Mouse (Mus musculus) frontal cortex, adult 2 months (tissue): ENCODE measurements around the gene Adora2b. TPM values are rescaled to one million over a fixed set of nuclear protein-coding genes. Genes with fewer than 3 reads are reported as not detected.
"Not testable (repeated sequence)": the region's sequence is repeated elsewhere in the genome, so short reads cannot be mapped to it uniquely, and the experiment has no call there.

Experiments used
- DNase-seq, 2 experiments: peaks; one replicate each; pipeline ENCODE4 v3.0.0; 2022; ENCODE audit warnings: low spot score in 1 of 2; ENCODE audit errors: extremely low spot score in 1 of 2
- polyA plus RNA-seq: library from polyadenylated mRNA; depleted of rRNA; stranded (reverse); fragments of >200 nt; gene quantifications from 2 replicates; pipeline ENCODE4 v1.2.3, GENCODE M21; 2012

The Adora2b gene
- polyA plus RNA-seq, 1 experiment, result 9.9 TPM

DNA sequence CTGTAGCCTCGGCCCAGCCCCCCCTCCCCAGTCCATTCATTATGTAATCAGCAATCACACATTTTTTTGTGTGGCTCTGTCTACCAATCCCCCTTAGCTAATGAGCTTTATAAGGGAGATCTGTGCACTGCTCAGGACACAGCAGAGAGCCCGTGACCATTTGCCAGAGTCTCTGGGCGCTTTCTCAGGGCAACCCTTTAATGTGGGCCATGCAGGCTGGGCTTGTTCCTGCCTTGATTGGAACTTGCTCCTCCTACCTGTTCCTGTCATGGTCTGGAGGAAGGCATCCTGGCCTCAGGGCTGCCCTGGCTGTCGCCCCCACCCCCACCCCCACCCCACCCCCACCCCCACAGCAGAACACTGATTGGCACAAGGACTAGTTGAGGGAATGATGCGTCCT is 10.4 kb downstream of the Adora2b start:
- DNase-seq, result no peak

DNA sequence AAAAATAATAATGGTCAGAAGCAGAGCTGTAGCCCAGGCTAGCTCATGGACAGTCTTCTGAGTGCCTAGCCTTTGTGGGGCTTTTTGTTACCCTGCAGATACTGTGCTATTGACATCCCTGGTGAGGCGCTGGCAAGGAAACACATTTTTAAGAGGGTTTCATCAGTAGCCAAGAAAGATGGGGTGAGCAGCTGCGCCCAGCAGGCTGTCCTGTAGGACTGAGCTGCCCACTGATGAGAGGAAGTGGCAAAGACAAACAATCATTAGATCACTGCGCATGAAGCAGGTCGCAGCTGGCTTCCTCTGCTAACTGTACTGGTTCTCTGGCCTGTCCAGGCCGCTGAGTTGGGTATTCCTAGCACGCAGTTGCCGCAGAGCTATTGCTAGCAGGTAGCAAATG is 14.8 kb downstream of the Adora2b start:
- no peak for DNase-seq

DNA sequence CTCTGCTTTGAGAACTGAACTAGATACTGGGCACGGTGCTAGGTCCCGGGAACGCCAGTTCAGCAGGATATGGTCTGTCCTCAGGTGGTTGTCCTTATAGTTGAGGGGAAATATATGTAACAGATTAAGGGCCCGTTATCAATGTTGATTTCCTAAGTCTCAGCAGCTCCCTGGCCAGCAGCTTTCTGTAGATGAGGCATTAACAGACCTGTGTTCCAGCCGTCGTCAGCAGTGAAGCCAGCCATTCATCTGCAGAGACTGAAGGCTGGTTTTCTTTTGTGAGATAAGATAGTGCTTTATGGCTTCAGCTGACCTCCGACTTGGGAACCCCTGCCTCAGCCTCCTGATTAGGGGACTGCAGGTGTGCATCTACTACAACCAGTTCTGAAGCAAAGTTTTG is 15.2 kb downstream of the Adora2b start:
- DNase-seq, result no peak

DNA sequence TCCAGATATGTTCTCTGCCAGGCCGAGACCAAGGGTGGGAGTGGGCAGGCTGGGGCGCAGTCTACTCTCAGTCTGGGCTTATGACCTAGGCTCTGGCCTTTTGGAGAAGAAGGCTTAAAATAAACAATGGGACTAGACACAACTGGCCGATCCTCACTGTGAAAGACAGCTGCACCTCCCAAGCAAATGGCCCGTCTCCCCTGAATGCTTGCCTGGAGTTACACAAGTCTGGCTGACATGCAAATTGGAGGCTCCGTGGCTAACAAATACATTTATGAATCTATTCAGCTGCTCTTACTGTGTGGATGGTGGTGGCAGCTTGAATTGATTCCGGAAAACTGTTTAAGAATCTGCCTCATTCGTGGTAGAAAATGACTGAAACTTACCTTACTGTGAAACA is 16.9 kb downstream of the Adora2b start:
- no peak for DNase-seq

DNA sequence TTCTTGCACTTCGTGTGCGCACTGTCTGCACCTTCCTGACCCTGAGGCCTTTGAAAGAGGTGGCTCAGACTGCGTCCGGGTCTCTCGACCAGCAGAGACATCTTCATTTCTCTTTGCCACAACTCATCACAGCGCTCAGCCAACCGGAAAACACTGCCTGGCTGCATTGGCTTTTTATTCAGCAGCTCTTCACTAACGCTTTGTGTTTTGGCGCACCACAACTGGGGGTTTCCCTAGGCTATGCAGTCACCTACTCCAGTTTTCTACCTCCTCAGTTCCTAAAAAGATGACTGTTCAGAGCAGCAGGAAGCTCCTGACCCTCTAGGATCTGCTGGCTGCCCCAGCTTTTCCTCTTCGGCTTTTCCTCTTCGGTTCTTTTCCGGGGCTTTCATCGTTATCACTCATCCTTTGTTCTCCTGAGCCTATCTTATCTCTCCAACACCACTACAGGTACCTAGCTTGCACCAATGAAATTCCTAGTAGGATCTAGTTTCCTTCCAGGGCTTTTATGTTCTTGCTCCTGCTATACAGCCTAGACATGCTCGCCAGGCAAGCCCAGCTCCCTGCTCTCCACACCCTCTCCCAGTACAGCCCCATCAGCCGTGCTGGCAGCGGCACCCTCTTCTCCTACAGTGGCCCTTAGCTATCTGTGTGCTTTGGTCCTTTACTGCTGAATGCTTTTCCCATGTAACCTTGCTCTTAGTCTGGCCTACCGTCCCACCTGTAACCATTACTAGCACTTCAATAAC is 17.9 kb downstream of the Adora2b start:
- DNase-seq, result no peak

DNA sequence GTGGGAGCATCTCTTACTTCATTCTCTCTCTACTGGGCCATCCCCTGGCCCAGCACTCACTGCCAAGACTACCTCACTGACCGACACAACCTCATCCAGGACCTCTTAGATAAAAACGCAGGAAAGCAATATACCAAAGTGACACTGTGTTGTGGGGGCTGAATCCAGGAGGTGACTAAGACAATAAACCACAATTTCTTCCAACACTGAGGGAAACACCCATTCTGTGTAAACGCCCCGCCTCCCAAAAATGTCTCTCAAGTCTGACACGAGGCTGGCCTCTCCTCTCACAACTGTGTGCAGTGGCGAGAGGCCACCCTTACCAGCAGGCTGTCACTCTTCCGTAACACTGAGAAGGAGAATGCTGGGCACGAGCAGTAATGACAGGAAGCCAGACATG is 19.6 kb downstream of the Adora2b start:
- no peak for DNase-seq

DNA sequence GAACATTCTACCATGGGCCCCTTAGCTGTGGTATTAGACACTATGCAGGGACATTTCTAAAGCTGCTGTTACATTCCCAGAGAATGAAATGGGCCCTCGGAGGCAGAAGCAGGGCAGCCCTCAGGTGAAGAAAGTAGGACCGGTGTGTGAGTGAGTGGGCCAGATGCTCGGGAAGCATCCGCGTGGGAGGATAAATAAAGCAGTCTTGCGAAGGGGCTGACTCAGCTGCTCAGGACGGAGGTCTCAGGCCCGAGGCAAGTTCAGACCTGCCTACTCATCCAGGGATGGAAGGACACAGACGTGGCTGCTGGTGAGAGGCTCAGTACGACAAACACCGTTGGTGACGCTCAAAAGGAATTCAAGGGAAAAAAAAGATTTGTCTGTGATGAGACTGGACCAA is 20.3 kb downstream of the Adora2b start:
- DNase-seq, result no peak

DNA sequence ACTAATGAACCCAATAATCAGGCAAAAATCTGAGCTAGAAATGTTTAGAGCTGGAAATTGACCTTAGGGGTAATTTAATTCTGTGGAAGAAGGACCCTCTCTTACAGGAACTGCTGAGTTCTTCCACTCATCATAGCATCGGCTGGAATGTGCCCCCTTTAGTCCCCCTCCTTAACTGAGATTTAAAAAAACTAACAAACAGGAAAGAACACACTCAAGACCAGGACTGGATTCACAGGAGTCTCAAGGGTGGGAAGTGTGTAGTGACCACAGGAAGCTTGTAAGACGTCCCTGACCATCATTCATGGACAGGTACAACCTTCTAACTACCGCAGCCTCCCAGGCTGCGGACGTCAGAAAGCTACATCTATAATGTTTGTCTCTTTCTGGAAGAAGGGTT is 22.1 kb downstream of the Adora2b start:
- no peak for DNase-seq

DNA sequence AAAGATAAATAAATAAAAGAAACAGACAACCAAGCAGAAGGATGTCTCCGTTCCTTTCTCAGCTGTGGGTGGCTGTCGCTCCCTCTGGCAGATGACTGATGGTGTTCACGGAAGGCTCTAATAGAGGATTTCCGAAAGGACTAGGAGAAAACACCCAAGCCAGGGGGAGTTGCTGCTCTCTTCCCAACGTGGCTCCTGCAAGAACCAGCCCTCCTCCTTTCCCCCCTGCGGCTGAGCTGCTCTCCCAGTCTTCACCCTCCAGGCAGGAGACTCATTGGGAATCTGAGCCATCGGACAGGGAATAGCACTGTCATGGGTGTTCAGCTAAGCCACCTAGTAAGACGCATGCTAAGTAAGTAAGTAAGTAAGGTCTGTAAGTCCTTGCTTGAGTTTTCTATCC is 28.3 kb downstream of the Adora2b start:
- DNase-seq, result no peak

DNA sequence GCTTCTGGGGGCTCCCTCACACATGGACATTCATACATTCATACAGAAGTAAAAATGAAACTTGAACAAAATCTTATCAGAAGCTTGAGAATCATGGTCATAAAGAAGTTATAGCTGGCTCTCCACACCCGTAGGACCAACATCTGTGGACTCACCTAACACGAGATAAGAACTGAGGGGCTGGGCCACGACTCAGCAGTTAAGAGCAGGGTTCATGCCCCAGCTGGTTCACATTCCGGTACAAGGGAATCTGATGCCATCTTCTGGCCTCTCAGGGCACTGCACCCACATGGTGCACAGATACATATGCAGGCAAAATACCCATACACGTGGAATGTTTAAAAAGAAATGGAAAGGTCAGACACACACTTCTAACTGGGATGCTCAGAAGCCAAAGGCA is 29.2 kb downstream of the Adora2b start:
- peak in 1 of 2 experiments; percentile 57 for DNase-seq

DNA sequence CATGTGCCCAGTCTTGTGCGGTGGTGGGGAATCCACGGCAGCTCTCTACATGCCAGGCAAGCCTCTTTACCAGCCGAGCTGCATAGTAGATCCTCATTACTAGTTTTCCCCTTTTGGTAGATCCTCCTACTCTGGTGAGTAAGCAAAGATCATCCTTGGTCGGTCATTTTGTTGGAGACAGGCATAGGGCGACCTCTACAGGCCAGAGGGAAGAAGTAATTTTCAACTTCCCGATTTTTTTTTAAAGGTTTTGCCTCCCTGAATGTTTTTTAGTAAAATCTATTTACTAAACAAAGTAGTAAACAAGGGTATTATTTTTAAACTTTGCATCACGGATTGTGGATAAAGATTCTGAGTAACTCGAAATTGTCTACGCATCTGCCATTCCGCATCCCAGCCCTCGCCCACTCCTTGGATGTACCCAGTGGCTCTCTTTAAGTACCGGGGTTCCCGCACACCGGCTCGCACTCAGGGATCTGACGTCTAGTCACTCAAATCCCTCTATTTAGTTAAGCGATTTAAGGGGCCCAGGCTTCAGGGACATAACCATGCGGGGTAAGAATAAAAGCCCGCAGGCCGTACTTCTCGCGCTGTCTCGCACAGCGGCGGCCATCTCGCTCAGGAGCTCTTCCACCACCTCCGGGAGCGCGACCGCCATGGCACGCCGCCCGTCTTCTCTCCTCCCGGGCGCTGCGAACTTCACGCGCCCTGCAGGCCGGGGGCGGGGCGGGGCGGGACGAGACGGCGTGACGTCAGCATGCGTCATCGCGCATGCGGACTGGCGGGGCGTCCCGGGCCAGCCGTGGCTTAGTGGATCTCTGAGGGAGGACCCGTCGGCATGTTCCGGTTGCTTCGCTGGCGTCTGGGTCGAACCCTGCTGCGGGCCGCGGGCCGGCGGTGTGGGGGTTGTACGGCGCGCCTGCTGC is 32.2 kb downstream of the Adora2b start, which contains the start of the genes Zswim7 and Ttc19:
Gene Zswim7 (minus strand): TSS at position 701 of the 926 bp plus-strand sequence.
Gene Ttc19 (plus strand): TSS at position 799 of the 926 bp plus-strand sequence.
- peak; percentile 81 to 92 for DNase-seq

DNA sequence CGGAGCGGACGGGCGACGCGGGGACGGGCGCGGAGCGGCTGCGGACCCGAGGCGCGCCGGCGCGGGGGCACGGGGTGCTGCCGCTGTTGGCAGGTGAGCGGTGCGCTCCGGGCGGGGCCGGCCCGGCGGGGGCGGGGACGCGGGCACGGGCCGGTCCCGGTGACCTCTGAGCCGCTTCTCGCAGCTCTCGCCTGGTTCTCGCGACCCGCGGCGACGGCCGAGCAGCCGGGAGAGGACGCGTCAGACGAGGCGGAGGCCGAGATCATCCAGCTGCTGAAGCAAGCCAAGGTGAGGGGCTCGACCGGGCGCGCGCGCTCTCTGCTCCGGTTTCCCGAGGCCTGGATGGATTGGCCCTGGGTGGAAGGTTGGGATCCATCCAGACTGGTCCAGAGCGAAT is 32.8 kb downstream of the Adora2b start:
- DNase-seq, result peak in 1 of 2 experiments; percentile 33

DNA sequence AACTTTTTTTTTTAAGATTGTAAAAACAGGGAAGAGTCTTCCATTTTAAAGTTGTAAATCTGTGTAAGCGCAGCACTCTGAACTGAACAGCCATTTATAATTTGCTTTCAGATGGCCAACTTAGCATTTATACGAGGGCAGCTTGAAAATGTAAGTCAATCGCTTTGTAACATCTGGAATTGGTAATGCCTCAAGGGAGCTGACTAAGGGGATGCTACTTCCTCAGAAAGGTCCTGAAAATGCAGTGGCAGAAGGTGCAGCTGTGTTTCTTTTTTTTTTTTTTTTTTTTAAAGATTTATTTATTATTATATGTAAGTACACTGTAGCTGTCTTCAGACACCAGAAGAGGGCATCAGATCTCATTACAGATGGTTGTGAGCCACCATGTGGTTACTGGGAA is 35.2 kb downstream of the Adora2b start:
- not testable (repeated sequence) for DNase-seq

DNA sequence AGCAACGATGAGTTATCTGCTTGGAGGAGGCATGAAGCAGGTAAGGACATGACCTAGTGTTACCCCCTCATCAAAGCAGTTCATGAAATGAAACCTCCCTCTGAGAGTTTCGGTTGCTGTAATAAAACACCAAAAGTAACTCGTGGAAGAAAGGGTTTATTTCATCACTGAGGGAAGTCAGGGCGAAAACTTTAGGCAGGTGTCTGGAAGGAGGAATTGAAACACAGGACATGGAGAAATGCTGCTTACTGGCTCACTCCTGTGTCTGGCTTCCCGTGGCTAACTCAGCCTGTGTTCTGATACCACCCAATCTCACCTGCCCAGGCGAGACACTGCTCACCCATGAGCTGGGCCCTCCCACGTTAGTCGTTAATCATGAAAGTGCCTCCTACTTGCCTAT is 36.2 kb downstream of the Adora2b start:
- no peak for DNase-seq

DNA sequence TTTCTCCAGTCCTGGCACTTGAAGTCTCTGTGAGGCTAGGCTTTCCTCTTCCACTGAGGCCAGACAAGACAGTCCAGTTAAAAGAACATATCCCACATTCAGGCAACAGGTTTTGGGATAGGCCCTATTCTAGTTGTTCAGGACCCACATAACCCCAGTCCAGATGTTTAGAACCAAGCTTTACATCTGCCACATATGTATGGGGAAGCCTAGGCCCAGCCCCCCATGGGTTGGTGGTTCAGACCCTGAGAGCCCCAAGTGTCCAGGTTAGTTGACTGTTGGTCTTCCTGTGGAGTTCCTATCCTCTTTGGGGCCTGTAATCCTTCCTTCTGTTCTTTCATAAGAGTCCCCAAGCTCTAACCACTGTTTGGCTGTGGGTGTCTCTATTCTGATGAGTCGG is 38.9 kb downstream of the Adora2b start:
- DNase-seq, result no peak

DNA sequence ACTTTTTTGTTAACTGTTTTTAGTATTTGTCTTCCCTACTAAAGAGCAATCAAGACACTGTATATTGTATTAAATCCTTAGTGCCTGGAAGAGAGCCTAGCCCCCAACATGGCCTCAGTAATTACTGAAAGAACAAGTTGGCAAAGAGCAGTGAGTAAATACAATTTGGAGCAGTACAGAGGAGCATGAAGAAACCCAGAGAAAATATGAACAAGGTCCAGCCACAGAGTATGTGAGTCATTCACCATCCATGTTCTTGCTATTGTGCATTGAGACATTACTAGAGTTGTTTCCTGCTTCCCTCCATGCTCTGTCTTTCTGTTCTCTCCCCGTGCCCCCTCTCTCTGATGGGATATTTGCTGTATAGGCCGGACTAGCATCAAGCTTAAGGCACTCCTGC is 45.3 kb downstream of the Adora2b start:
- no peak for DNase-seq

DNA sequence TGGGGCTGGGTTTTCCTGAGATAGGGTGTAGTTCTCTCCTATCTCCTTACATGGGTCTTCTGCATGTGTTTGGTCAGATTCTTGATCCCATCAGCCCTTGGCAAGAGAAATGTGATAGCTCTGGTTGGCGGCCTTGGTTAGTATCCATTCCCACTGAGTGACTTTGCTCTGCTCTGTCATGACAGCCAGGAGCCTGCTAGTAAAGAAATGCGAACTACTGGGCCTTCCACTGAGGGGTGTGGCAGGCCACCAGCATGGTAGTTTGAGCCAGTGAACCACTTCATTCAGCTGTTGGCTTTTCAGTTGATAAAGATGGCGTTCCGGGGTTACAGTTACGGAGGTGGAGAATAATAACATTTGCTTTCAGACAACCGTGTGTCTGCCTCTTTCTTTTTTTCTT is 50.1 kb downstream of the Adora2b start:
- no peak for DNase-seq

DNA sequence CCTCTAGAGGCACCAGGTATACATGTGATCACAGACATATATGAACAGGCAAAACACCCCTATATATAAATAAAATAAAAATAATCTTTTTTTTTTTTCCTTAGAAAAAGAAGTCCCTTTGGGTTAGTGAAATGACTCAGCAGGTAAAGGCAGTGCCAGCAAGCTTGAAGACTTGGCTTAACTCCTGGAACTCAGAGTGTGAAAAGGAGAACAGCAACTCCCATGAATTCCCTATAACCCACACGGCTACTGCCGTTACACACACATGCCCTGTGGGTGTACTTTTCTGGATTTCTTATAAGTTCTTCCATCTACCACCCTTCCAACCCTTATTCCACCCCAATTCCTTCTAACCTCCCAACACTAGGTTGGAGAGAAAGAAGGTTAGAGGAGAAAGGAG is 57.1 kb downstream of the Adora2b start:
- DNase-seq, result peak; percentile 24 to 65

DNA sequence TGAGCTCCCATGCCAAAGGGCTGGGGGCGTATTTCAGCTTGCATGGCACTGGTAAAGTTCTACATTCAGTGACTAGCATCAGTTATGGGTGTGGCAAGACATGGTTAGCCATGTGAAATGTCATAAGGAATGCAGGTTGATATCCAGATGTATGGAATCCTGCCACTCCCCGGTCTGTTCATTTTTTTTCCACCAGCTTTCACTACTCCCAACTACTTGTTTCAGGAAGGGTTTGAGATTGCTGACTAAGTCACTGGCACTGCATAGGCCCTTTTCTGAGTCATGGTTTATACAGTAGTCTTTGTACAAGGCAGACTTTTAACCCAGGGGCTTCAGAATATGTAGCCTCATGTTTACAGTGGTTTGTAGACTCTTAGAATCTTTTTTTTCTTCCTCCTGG is 60.5 kb downstream of the Adora2b start:
- DNase-seq, result no peak

DNA sequence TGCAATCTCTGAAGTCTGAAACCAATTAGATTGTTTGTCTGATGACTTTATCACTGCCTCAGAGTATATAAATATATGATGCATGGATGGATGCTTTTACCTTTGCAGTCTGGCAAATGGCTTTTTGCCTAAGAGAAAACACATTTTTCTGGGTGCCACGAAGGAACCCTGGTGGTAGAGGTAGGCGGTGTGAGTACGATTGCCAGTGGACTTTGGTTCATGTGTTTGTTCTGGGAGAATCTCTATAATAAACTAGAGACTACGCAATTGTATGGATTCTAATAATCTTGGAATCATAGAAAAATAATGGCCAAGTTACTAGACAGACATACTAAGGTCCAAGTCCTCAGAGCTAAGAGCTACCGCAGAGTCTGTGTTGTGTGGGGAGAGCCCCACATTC is 66.2 kb downstream of the Adora2b start:
- no peak for DNase-seq
